Mouse (Mus musculus): ENCODE results near the gene Tent5b. TPM values are rescaled to one million over a fixed set of nuclear protein-coding genes. Genes with fewer than 3 reads are reported as not detected.

Tent5b gene
- total RNA-seq (2021), result 1 to 10 TPM; 2.5 to 4.0 TPM

DNA sequence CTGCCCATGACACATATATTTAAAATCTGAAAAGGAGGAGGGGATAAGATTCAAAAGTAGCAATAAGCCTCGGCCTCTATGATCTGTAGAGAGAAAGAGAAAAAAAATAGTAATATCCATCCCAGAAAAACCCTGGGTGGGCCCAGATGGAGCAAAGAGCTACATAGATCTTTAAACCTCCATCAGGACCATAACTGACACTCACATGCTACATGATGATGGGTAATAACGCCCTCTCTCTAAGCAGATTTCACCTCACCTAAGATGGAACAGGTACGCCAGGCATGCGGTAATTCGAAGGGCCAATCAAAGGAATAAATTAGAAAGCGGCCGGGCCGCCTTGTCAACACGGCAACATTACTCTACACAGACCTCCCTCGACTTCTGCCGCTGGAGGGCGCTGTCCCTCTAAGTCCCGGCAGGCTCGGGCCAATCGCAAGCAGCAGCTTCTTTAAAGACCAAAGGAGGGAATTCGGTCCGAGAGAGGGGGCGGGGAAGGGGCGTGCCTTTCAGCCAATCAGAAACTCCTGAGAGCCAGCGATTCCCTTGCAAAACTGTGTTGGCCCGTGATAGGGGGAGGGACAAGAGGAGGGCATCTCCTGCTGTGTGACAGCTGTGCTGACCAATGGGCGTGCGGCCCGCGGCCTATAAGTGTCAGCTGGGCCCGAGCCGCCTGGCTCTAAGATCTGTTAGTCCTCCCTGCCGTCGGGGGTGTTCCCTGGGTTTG, at the start of gene Tent5b:
Gene Tent5b (plus strand): TSS at position 675 of the 727 bp plus-strand sequence.
- DNase-seq (ENCODE audit: low spot score), result peak; percentile 97
- intact Hi-C loops (cut with DNase I), result loop anchor here (2.0 kb wide), 2 partner anchors 15 to 33 kb away; no protein-coding TSS in a partner anchor

DNA sequence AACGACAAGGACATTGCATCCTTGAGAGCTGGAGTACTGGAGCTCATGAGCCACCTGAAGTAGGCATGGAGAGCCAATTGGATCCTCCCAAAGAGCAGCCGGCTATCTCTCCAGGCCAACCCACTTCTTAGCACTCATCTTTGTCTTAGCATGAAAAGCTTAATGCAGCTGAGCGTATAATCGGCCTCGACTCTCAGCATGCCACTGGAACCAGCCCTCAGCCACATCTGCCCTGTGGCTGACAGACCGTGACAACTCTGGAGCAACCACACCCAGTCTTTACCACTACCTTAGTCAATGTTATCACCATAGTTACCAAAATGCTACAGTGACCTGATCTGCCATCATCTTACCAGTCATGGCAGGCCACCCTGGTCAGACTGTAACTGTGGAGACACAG, 48.4 kb upstream of the Tent5b start:
- no peak for DNase-seq (ENCODE audit: low spot score)
- intact Hi-C loops (cut with DNase I), result no loop called here

DNA sequence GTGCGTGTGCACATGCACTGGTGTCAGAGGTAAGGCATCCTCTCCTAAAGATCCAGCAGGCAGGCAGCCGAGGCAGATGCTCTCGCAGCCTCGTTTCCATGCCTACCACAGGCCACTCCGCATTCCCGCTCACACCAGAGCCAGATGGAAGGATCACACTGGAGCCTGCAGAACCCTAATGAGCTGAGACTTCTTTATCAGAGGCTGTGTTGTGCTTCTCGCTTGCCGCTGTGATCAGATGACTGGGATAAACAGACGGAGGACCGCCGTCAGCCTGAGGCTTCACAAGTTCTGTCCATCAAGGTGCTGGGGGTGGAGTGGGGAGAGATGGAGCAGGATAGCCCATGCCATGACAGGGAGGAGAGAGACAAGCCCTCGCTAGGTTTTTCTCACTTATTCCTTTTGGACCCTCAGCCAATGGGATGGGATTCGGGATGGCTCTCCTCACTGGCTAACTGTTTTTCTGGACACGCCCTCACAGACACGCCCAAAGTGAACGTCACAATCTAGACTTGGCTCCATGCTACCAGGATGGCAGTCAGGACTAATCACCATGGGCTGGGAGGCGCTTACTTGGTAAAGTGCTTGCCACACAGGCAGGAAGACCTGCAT, 47.3 kb upstream of the Tent5b start:
- intact Hi-C loops (cut with DNase I), result no loop called here
- no peak for DNase-seq (ENCODE audit: low spot score)

DNA sequence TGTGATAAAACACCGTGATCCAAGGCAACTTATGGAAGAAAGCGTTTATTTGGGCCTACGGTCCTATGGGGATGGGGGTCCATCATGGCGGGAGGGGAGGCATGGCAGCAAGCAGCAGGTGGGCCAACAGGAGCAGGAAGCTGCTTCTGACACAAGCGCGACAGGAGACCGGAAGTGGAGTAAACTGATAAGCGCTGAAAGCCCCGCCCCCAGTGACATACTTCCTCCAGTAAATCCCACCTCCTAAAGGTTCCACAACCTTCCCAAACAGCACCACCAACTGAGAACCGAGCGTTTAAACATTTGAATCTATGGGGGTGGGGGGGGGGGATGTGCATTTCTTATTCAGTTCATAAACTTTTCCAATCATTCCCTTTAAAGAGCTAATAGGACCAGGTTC, 44.0 kb upstream of the Tent5b start:
- intact Hi-C loops (cut with DNase I), result no loop called here
- no peak for DNase-seq (ENCODE audit: low spot score)

DNA sequence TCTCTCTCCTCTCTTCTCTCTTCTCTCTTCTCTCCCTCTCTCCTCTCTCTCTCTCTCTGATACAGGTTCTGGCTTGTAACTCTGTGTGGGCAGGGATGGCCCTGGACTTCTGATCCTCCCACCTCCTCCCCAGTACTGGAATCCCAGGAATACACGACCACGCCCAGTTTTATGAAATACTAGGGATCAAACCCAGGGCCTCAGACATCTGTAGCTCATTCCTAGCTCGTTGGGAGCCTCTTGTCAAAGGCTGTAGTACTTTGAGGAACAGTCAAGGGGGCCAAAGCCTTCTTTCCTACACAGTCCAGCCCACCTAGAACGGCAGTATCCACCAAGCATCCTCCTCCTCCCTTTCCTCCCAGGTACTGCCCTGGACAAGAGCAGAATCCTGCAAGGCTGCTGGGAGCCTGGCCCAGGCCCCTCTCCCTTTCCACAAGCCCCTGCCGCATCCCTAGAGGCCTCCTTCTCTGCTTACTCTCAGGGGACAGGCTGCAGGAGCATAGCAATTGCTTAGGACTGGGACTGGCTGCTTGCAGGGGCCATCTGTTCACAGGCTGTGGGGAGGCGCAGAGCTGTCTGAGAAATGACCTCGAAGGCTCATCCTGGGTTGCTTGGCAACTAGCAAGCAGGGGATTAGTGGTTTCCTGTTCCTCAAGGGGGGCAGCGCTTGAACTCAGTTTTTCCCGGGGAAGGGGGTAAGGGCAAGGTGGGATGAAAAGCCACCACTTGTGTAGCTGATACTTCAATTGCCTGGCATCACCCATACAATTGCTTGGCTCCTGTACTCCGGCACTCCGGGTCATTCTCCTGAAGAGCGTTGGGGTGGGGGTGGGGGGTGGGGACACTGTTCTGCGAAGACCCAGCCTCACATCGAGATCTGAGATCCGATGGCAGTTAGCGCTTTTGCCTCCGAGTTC, 40.2 kb upstream of the Tent5b start:
- intact Hi-C loops (cut with DNase I), result loop anchor here (10.0 kb wide), 1 partner anchor 435 kb away; no protein-coding TSS in a partner anchor
- no peak for DNase-seq (ENCODE audit: low spot score)

DNA sequence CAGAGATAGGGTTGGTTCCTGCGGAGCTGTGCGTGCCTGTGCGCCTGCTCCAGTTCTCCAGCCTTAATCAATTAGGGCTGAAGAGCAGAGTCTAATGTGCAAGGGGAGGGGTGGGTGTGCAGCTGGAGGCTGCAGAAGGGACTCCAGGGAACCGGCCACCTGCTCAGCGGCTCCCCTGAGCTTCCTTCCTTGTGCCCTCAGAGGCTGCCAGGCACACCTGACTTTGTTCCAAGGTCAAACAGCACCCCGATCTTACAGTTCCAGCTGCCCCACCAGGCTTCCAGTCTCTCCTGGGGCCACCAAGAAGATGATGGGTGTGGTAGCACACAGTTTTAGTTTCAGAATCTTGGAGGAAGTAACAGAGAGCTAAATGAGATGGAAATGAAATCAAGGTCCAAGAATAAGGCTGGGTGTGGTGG, 39.5 kb upstream of the Tent5b start:
- intact Hi-C loops (cut with DNase I), result loop anchor here (10.0 kb wide), 1 partner anchor 436 kb away; no protein-coding TSS in a partner anchor
- DNase-seq (ENCODE audit: low spot score), result no peak

DNA sequence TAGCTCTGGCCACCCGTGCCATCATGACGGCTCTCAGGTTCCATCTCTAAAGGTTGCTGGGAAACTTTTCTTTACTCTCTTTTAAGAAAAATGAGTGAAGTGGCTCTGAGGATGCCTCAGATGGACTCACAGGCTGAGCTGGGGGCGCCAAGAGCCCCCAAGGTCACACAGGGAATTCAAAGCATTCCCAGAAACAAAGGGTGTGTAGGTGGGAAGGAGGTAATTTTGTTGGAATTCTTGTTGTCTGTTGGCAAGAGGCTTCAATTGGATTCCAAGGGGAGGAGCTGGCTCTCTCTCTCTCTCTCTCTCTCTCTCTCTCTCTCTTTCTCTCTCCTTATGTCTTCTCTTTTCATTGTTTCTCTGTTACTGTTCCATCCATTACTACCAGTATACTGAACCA, 37.7 kb upstream of the Tent5b start:
- intact Hi-C loops (cut with DNase I), result loop anchor here (10.0 kb wide), 1 partner anchor 437 kb away; no protein-coding TSS in a partner anchor
- DNase-seq (ENCODE audit: low spot score), result no peak

DNA sequence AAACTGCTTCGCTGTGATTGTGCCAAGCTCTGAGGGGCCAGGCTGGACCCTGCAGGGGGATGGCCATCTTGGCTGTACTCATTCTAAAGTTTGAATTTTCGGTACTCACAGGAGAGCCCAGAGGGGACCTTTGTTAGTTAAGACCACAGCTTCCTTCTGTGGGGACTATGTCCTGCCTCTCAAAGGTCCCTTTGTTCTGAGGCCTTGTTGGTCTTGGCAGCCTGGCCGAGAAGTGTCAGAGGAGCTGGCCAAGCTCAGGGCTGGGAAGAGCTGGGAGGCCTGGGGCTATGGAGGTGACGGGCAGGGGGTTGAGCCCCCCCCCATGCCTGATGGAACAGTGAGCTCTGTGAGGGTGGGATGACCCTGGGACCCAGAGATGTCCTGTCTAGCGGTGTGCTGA, 36.8 kb upstream of the Tent5b start:
- DNase-seq (ENCODE audit: low spot score), result no peak
- intact Hi-C loops (cut with DNase I), result loop anchor here (10.0 kb wide), 1 partner anchor 438 kb away; no protein-coding TSS in a partner anchor

DNA sequence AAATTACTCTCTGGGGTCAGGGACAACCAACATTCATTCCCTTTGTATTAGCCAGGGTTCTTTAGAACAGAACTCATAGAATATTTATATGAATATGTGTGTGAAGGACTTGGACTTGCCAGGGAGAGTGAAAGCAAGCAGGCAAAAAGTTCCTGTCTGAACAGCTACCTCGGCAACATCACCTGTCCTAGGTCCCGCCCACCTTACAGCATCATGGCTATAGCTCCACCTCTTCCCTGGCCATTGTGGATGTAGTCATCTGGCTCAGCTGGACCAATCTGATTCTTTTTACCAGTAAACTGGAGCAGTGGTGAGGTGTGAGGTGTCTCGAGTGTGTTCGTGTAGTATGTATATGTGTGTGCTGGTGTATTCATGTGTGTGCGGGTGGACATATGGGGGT, 34.2 kb upstream of the Tent5b start:
- no peak for DNase-seq (ENCODE audit: low spot score)
- intact Hi-C loops (cut with DNase I), result loop anchor here (10.0 kb wide), 1 partner anchor 441 kb away; no protein-coding TSS in a partner anchor

DNA sequence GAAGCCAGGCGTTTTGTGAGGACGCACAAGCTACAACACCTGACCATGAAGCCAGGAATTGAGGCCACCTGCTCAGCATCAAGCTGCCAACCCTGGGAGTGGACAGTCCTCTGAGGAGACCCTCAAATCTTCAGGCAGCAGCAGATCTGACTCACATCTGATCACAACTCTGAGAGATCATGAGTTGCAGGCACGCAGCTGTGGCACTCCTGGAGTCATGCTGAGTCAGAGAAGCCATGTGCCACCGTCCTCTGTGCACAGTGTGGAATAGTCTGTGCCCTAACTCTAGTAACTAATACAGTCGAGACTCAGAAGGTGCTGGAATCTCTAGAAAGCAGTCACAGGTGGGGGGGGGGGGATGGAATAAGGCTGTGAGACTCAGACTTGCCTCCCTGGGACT, 32.6 kb upstream of the Tent5b start:
- intact Hi-C loops (cut with DNase I), result loop anchor here (10.0 kb wide), 1 partner anchor 443 kb away; no protein-coding TSS in a partner anchor
- no peak for DNase-seq (ENCODE audit: low spot score)

DNA sequence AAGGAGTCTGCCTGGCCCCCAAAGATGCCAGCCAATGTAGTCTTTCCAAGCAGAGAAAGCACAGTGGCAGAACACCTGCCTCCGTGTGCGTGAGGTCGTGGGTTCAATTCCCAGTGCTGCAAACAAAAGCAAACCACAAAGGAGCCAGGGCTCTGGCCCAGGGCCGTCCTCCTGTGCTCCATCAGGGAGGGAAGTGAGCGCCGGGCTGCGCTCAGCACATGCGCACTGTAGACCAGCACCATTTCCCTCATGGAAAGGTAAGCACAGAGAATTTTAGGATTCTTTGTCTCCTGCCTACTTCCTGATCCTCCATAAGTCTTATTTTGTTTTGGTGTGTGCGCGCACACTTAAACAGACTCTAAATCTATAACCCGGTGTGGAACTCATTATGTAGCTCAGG, 32.0 kb upstream of the Tent5b start:
- intact Hi-C loops (cut with DNase I), result loop anchor here (10.0 kb wide), 1 partner anchor 443 kb away; no protein-coding TSS in a partner anchor
- no peak for DNase-seq (ENCODE audit: low spot score)

DNA sequence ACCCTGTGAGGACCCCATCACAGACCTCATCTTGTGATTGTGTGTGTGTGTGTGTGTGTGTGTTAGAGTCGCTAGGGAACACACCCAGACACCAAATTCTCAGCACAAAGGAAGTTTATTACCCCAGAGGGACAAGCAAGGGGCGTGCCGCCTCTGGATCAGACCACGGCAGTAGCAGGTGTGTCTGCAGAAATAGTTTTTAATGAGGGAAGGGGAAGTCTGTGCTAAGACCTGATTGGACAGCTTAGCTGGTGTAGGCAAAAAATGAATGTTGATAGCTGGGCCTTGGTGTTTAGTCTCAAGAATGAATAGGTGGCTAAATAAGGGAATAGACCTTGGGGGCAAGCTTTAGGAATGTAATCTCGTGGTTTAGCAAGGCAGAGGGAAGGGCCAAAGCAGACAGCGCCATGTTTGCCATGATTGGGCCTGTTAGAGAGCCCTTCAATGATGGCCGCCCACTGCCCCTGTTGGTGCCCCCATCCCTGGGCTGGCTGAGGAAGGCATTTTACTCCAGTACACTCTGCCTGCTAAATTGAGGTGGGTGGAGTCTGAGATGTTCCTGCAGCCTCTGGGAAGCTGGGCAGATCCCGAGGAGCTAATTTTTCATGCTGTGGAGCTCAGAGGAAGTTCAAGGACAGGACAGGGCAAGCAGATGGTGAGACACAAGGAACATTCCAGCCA, 31.1 kb upstream of the Tent5b start:
- intact Hi-C loops (cut with DNase I), result loop anchor here (10.0 kb wide), 1 partner anchor 444 kb away; no protein-coding TSS in a partner anchor
- DNase-seq (ENCODE audit: low spot score), result no peak

DNA sequence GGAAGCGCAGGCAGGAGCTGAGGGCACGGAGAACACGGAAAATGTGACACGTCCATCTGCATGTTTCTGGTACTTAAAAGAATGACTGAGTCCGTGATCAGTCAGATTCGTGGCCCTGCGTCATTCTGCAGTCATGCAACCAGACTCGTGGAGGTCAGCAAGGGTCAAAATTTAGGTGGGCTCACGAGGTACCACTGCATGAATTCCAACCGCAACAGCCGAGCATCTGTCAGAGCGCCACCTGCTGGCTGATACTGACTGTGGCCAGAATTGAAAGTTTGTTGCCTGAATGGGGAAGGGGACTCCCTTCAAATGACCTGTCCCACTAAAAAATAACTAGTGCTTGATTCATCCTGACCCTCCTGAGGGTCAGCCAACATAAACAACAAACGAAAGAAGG, 30.2 kb upstream of the Tent5b start:
- intact Hi-C loops (cut with DNase I), result loop anchor here (10.0 kb wide), 1 partner anchor 445 kb away; no protein-coding TSS in a partner anchor

DNA sequence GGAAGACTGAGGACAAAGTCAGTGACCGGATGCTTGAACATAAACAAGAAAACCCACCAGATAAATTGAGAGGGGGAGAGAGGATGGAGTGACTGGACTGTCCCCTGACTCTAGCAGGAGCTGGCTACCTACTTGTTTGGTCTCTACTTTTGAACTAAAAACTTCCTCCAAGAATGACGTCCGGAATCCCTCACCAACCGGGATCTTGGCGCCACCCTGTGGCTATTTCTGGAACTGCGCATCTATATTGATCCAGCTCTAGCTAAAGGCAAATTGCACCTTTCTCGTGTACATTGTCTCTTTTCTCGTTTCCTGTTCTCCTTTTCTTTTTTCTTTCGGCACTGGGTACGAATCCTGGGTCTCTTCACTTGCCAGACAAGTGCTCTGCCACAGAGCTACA, 28.4 kb upstream of the Tent5b start:
- DNase-seq (ENCODE audit: low spot score), result no peak
- intact Hi-C loops (cut with DNase I), result loop anchor here (1.0 kb wide), 2 partner anchors 27 to 141 kb away; no protein-coding TSS in a partner anchor

More for the DNA sequence above, 30.2 kb upstream of the Tent5b start:
- no peak for DNase-seq (ENCODE audit: low spot score)

DNA sequence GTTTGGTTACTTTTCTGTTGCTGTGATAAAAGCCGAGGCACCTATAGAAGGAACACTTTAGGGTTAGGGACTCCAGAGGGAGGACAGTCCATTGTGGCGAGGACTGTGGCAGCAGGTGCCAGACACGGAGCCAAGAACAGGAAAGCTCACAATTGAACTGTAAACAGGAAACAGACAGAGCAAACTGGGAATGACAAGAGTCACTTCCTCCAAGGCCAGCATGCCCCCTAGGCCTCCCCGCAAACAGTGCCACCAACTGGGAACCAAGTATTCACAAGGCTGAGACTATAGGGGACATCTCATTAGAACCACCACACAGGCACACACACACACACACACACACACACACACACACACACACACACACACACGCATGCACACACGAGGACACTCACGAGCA, 27.5 kb upstream of the Tent5b start:
- no peak for DNase-seq (ENCODE audit: low spot score)
- intact Hi-C loops (cut with DNase I), result no loop called here

DNA sequence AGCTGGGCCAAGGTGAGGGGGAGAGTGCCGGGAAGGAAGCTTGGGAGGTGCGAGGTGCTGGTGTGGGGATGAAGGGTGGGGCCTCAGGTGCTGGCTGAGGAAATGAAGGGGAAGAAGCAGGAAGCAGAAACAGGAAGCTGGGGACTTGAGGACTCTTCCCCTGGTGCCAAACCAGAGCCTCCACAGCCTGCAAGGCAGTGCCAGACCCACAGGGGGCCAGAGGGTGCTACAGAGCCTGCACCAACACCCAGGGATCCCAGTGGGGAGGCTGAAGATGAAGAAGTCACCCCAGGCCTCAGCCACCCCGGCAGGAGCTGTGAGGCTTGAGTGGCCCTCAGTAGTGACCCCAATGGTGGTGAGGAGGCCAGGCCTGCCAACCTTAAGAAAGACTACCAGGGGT, 21.9 kb upstream of the Tent5b start:
- DNase-seq (ENCODE audit: low spot score), result no peak
- intact Hi-C loops (cut with DNase I), result no loop called here

DNA sequence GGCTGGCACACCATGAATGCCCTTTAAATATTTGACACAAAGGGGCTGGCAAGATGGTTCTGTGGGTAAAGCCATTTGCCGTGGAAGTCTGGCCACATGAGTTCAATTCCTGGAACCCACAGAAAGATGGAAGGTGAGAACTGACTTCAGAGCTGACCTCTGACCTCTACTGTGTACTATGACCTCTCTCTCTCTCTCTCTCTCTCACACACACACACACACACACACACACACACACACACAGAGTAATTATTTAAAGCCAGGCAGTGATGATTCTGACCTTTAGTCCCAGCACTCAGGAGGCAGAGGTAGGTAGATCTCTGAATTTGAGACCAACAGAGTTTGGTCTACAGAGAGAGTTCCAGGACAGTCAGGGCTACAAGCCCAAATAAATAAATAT, 19.9 kb upstream of the Tent5b start:
- intact Hi-C loops (cut with DNase I), result no loop called here
- no peak for DNase-seq (ENCODE audit: low spot score)

DNA sequence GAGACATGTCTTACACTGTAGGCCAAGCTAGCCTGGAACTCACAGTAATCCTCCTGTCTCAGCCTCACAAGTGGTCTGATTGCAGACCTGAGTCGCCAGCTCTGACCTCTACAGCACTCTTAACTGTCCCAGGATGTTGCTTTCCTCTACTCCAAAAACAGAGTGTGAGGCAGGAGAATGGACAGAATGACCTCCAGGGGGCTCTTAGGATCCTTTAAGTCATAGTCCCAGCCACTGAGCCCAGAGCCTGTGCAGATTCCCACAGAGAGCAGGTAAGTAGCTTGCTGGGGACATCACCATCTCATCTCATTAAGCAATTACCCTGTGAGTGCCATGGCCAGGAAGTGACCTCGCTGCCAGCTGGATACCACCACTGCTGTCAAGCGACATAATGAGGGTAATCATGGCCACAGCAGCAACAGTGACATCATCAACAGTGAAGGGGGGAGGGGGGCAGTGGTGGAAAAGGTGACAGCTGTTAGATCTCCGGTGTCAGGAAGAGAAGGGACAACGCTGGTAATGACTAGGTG, 19.1 kb upstream of the Tent5b start:
- intact Hi-C loops (cut with DNase I), result no loop called here
- DNase-seq (ENCODE audit: low spot score), result no peak

DNA sequence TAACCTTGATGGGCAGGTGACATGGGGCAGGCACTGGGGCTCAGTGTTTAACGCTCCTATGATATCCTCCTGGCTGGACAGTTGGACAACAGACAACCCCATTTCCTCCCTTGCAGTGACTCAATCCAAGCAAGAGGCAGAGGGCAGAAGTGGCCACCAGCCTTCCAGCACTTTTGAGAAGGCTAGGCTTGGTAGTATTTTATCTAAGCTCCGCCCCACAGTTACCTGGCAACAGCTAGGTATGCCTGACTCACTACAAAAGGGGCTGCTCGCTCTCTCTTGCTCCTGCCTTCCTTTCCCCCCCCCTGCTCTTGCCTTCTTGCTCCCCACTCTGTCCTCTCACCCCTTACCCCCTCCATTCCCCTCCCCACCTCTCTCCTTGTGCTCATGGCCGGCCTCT, 18.6 kb upstream of the Tent5b start:
- no peak for DNase-seq (ENCODE audit: low spot score)
- intact Hi-C loops (cut with DNase I), result no loop called here

Measured in heart, postnatal 25 days (tissue).